Mouse (Mus musculus): ENCODE data around the gene Itih4.

The Itih4 gene

GRCm38 (mm10) chr14:30878958-30879571, 7.2 kb upstream of the Itih4 start, which contains the start of gene Mustn1:
Gene Mustn1, plus strand, starts transcription at chr14:30879200.
- no peak for DNase-seq (ENCODE audit: low read depth, low spot score)

GRCm38 (mm10) chr14:30879794-30880193, 6.5 kb upstream of the Itih4 start:
- no peak for DNase-seq (ENCODE audit: low read depth, low spot score)

- no peak for DNase-seq (ENCODE audit: low read depth, low spot score)
Measured at GRCm38 (mm10) chr14:30880251-30880650, 6.0 kb upstream of the Itih4 start.

GRCm38 (mm10) chr14:30880811-30881717, 5.2 kb upstream of the Itih4 start:
- no peak for DNase-seq (ENCODE audit: low read depth, low spot score)

- no peak for DNase-seq (ENCODE audit: low read depth, low spot score)
Measured at GRCm38 (mm10) chr14:30881718-30882108, 4.6 kb upstream of the Itih4 start.

GRCm38 (mm10) chr14:30885298-30885697, 978 bp upstream of the Itih4 start:
- no peak for DNase-seq (ENCODE audit: low read depth, low spot score)

- no peak for DNase-seq (ENCODE audit: low read depth, low spot score)
Measured at GRCm38 (mm10) chr14:30888271-30888732, 2.0 kb downstream of the Itih4 start.

- no peak for DNase-seq (ENCODE audit: low read depth, low spot score)
Measured at GRCm38 (mm10) chr14:30899972-30900371, 13.7 kb downstream of the Itih4 start.

- no peak for DNase-seq (ENCODE audit: low read depth, low spot score)
Measured at GRCm38 (mm10) chr14:30902628-30903027, 16.4 kb downstream of the Itih4 start.

- DNase-seq (ENCODE audit: low read depth, low spot score) = no peak
Measured at GRCm38 (mm10) chr14:30903036-30903435, 16.8 kb downstream of the Itih4 start.

GRCm38 (mm10) chr14:30904307-30904706, 18.0 kb downstream of the Itih4 start:
- DNase-seq (ENCODE audit: low read depth, low spot score) = no peak

GRCm38 (mm10) chr14:30906001-30906400, 19.7 kb downstream of the Itih4 start:
- DNase-seq (ENCODE audit: low read depth, low spot score) = no peak

GRCm38 (mm10) chr14:30907814-30908265, 21.6 kb downstream of the Itih4 start:
- DNase-seq (ENCODE audit: low read depth, low spot score) = no peak

GRCm38 (mm10) chr14:30911141-30911540, 24.9 kb downstream of the Itih4 start:
- no peak for DNase-seq (ENCODE audit: low read depth, low spot score)

- DNase-seq (ENCODE audit: low read depth, low spot score) = no peak
Measured at GRCm38 (mm10) chr14:30912641-30913040, 26.4 kb downstream of the Itih4 start.

- no peak for DNase-seq (ENCODE audit: low read depth, low spot score)
Measured at GRCm38 (mm10) chr14:30913404-30913803, 27.1 kb downstream of the Itih4 start.

GRCm38 (mm10) chr14:30916516-30916915, 30.2 kb downstream of the Itih4 start:
- DNase-seq (ENCODE audit: low read depth, low spot score) = no peak

GRCm38 (mm10) chr14:30922053-30922670, 35.9 kb downstream of the Itih4 start:
- DNase-seq (ENCODE audit: low read depth, low spot score) = no peak

- DNase-seq (ENCODE audit: low read depth, low spot score) = no peak
Measured at GRCm38 (mm10) chr14:30923375-30924105, 37.3 kb downstream of the Itih4 start, which contains the start of gene Itih3. Gene Itih3, minus strand, starts transcription at chr14:30923760.

- no peak for DNase-seq (ENCODE audit: low read depth, low spot score)
Measured at GRCm38 (mm10) chr14:30925492-30925891, 39.2 kb downstream of the Itih4 start.

- no peak for DNase-seq (ENCODE audit: low read depth, low spot score)
Measured at GRCm38 (mm10) chr14:30930386-30930785, 44.1 kb downstream of the Itih4 start.

All from embryo, embryonic 11.5 days (tissue).